Mouse (Mus musculus): ENCODE measurements at regions not wholly inside any gene's neighbourhood (a gene's known extent, or its start where the extent isn't known, plus 50 kb on each side); places are given as distances from the start of the nearest gene placed in this dataset.

DNA sequence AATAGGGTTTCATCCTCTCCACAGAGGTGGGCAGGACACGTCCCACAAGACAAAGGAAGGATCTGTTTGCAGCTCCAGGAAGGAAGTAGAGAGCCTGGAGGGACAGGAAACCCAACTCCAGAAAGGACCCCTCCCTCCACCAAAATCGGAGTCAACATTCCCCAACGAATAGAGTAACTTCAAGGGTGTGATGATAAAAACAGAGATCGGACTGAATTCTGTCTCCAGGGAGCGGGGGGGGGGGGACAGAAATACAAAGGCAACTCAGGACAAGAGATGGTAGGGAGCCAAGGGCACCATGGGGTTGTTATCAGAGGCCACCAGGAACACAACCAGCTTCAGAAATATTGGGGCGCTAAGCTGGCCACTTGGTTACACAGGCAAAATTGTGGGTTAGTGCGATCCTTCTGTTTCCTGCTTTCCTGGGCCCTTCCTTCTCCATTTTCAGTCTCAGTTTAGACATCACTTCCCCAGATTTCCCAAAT lies 65.6 kb upstream of the Elk3 start:
- Histone ChIP-seq H3K4me1 (replicated peaks; ENCODE audit: insufficient read depth, low read length) (no peaks in the 10 kb centered on the region), H3K36me3 (ENCODE audit: insufficient read depth, low read length) (no peaks in the 10 kb centered on the region), H3K27me3 (ENCODE audit: insufficient read depth, low read length) (no peaks in the 10 kb centered on the region), H3K27ac (peak overlapping the region; percentile 58), H3K9me3 (replicated peaks; ENCODE audit: low read length) (no peaks in the 10 kb centered on the region), H3K4me3 (replicated peaks; ENCODE audit: low read depth, low read length) (no peak overlapping the region), H3K4me2 (ENCODE audit: low read length) (no peak overlapping the region), H3K9ac (ENCODE audit: low read depth, low read length) (no peak overlapping the region)
- no peak for TF ChIP-seq CTCF (IDR thresholded peaks at IDR 0.05; ENCODE audit: low read depth)
- 61% methylated on average over 7 of the region's 7 CpGs for WGBS
- DNase-seq (ENCODE audit: low spot score) (peak; percentile 55), ATAC-seq (replicated peaks; ENCODE audit: low FRiP score, low read depth) (no peak)

DNA sequence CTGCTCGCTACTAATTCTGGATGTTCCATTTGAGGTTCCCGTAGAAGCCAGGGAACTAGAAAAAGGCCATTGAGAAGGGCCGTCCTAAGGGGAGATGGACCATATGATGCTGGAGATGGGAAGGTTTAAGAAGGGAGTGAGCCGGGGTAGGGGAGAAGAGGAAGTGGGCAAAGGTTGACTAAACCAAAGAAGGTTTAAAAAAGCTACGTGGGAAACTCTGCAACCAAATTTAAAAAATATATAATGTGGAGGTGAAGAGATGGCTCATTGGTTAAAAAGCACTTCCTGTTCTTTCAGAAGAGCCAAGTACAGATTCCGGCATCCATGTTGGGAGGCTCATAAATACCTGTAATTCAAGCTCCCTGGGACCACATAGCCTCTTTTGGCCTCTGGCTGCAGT lies 63.9 kb upstream of the Lta4h start:
- Histone ChIP-seq H3K27ac (no peak overlapping the region), H3K27me3 (ENCODE audit: insufficient read depth, low read length) (no peaks in the 10 kb centered on the region), H3K4me3 (replicated peaks; ENCODE audit: low read depth, low read length) (no peak overlapping the region), H3K4me1 (replicated peaks; ENCODE audit: insufficient read depth, low read length) (no peaks in the 10 kb centered on the region), H3K9me3 (replicated peaks; ENCODE audit: low read length) (no peaks in the 10 kb centered on the region), H3K4me2 (ENCODE audit: low read length) (no peak overlapping the region), H3K9ac (ENCODE audit: low read depth, low read length) (no peak overlapping the region), H3K36me3 (ENCODE audit: insufficient read depth, low read length) (no peaks in the 10 kb centered on the region)
- WGBS: 83% methylated on average over 6 of the region's 6 CpGs
- ATAC-seq (replicated peaks; ENCODE audit: low FRiP score, low read depth): no peak
- no peak for DNase-seq (ENCODE audit: low spot score)
- no peak for TF ChIP-seq CTCF (IDR thresholded peaks at IDR 0.05; ENCODE audit: low read depth)

DNA sequence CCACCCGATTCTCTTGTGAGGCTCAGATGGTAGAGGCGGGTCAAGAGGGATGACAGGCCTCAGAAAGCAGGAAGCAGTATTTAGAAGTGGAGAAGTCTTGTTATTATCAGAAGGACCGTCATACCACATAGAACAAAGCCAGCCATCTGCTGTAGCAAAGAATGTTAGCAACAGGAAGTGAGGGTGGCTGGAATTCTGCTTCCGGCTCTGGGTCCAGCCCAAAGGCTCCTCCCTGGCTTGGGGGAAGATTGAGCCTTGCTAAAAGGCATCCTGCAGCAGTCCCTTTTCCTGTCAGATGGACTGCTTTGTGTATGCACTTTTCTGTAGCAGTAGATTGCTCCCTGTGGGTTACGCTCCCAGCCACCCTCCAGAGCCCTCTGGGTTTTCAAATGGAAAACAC lies 61.9 kb upstream of the Lta4h start:
- TF ChIP-seq CTCF (IDR thresholded peaks at IDR 0.05; ENCODE audit: low read depth): no peak
- ATAC-seq (replicated peaks; ENCODE audit: low FRiP score, low read depth): no peak

GRCm38 (mm10) chr10:93393902-93394301 lies 59.3 kb upstream of the Lta4h start:
- Histone ChIP-seq H3K27ac (no peak overlapping the region), H3K27me3 (ENCODE audit: insufficient read depth, low read length) (no peaks in the 10 kb centered on the region), H3K9ac (ENCODE audit: low read depth, low read length) (no peak overlapping the region), H3K36me3 (ENCODE audit: insufficient read depth, low read length) (no peaks in the 10 kb centered on the region), H3K4me3 (replicated peaks; ENCODE audit: low read depth, low read length) (no peak overlapping the region), H3K4me2 (ENCODE audit: low read length) (no peak overlapping the region), H3K4me1 (replicated peaks; ENCODE audit: insufficient read depth, low read length) (no peaks in the 10 kb centered on the region), H3K9me3 (replicated peaks; ENCODE audit: low read length) (no peaks in the 10 kb centered on the region)
- WGBS: 79% methylated on average over 1 of the region's 1 CpGs
- ATAC-seq (replicated peaks; ENCODE audit: low FRiP score, low read depth) (no peak), DNase-seq (ENCODE audit: low spot score) (no peak)
- TF ChIP-seq CTCF (IDR thresholded peaks at IDR 0.05; ENCODE audit: low read depth): no peak

More for the DNA sequence above, 61.9 kb upstream of the Lta4h start:
- Histone ChIP-seq H3K9me3 (replicated peaks; ENCODE audit: low read length) (no peaks in the 10 kb centered on the region), H3K27ac (peak overlapping the region; percentile 52), H3K36me3 (ENCODE audit: insufficient read depth, low read length) (no peaks in the 10 kb centered on the region), H3K27me3 (ENCODE audit: insufficient read depth, low read length) (no peaks in the 10 kb centered on the region), H3K9ac (ENCODE audit: low read depth, low read length) (no peak overlapping the region), H3K4me1 (replicated peaks; ENCODE audit: insufficient read depth, low read length) (no peaks in the 10 kb centered on the region), H3K4me3 (replicated peaks; ENCODE audit: low read depth, low read length) (no peak overlapping the region), H3K4me2 (ENCODE audit: low read length) (no peak overlapping the region)
- peak; percentile 66 for DNase-seq (ENCODE audit: low spot score)
- 62% methylated on average over 5 of the region's 5 CpGs for WGBS

- no peak for DNase-seq (ENCODE audit: low spot score)
- Histone ChIP-seq H3K4me1 (replicated peaks; ENCODE audit: insufficient read depth, low read length) (no peaks in the 10 kb centered on the region), H3K27ac (no peak overlapping the region), H3K4me3 (replicated peaks; ENCODE audit: low read depth, low read length) (no peak overlapping the region), H3K9me3 (replicated peaks; ENCODE audit: low read length) (no peaks in the 10 kb centered on the region), H3K4me2 (ENCODE audit: low read length) (no peak overlapping the region), H3K9ac (ENCODE audit: low read depth, low read length) (no peak overlapping the region), H3K27me3 (ENCODE audit: insufficient read depth, low read length) (no peaks in the 10 kb centered on the region), H3K36me3 (ENCODE audit: insufficient read depth, low read length) (no peaks in the 10 kb centered on the region)
- no peak for TF ChIP-seq CTCF (IDR thresholded peaks at IDR 0.05; ENCODE audit: low read depth)
- no peak for ATAC-seq (replicated peaks; ENCODE audit: low FRiP score, low read depth)
- 90% methylated on average over 5 of the region's 5 CpGs for WGBS
These were observed 55.5 kb upstream of the Lta4h start for GRCm38 (mm10) chr10:93397711-93398110.

DNA sequence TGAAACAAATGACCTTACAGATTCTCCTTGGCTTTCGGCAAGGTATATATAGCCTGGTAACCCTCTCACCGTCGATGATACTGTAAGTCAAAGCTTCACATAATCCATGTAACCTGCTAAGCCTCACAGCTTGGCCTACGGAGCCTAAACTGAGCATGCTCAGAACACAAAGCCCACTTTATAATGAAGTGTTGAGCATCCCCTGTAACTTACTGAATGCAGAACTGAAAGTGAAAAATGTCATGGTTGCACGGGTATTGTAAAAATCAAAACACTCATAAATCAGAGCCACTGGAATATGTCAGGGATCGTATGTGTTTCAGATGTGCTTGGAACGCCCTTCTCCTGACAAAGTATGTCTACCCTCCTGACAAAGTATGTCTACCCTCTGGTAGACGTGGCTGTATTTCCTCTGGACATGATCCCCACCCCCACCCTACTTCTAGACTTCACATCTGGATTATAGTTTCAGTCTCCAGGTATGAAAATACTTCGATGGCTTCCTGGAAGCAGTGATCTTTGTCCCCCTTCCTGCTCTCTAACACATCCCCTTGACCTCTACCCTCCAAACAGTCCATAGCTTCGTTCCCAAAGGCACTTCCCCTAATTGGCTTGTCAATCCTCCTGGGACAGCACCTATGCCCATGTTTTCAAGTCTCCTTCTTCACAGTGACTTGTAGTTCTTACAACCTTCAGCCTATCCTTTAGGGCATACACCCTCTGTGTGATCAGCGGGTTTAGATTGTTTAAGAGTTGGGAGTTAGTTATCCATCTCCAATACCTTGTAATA lies 54.5 kb upstream of the Lta4h start:
- Histone ChIP-seq H3K36me3 (ENCODE audit: insufficient read depth, low read length) (no peaks in the 10 kb centered on the region), H3K4me2 (ENCODE audit: low read length) (no peak overlapping the region), H3K4me3 (replicated peaks; ENCODE audit: low read depth, low read length) (no peak overlapping the region), H3K9ac (ENCODE audit: low read depth, low read length) (no peak overlapping the region), H3K27me3 (ENCODE audit: insufficient read depth, low read length) (no peaks in the 10 kb centered on the region), H3K27ac (no peak overlapping the region), H3K9me3 (replicated peaks; ENCODE audit: low read length) (no peaks in the 10 kb centered on the region), H3K4me1 (replicated peaks; ENCODE audit: insufficient read depth, low read length) (no peaks in the 10 kb centered on the region)
- WGBS: 59% methylated on average over 11 of the region's 11 CpGs
- DNase-seq (ENCODE audit: low spot score): no peak
- no peak for ATAC-seq (replicated peaks; ENCODE audit: low FRiP score, low read depth)
- no peak for TF ChIP-seq CTCF (IDR thresholded peaks at IDR 0.05; ENCODE audit: low read depth)
